ENCODE assay signal across 8 mouse cellular contexts in the genomic region with DNA sequence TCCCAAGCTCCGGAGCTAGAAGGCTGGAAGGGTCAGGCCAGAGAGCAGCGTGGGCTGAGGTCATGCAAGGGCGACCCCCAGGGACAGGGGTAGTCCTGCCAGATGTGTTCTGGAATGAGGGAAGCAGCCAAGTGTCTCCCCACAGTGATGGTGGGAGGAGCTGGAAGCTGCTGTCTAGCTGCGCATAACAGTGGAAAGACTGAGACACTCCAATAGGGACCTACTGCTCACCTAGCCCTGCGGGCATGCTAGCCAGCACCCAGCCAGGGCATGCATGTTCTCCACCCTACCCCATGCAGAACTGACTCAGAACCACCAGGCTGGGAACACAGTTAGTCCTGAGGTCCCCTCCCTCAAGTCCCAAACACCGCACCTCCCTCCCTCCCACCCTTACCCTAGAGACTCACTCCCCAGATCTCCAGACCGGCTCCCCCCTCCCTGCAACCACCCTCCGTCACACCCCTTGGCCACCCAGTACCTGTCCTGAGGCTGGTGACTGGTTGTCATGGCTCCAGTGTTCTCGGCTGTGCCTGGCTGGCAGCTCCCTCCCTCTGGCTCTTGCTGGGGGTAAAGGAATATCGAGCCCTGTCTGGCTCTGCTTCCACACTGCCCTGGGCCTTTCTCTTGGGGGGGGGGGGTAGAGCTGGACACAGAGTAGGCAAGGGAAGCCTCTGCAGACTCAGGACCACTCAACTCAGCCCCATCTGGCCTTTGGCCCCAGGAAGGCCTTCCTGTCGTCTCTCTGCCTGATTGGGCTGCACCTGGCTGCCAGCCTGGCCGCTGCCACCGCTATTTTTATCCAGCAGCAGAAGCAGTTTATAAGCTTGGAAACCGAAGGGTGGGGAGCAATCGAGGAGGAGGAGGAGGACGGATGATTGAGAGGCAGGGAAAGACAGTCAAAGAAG. TPM values are rescaled to one million over a fixed set of nuclear protein-coding genes. Genes with fewer than 3 reads are reported as not detected.
DNase-seq lines count a peak whose midpoint lies in the region; ATAC-seq lines count a peak whose summit lies in the region.

No protein-coding gene starts in this region.

- no peak for DNase-seq in neural tube, embryonic 11.5 days (ENCODE audit: low spot score)
- DNase-seq in neural tube, embryonic 10.5 days (ENCODE audit: extremely low spot score, low spot score) = no peak
- peak; percentile 75 for DNase-seq in cerebellum, adult 9-11 months
- DNase-seq in urinary bladder, postnatal 36 days (ENCODE audit: low spot score in 2 of 2) = no peak
- no peak for DNase-seq in spleen, adult 18-20 months

- H3K4me3 ChIP-seq in neural tube, embryonic 11.5 days (ENCODE audit: low read depth, low read length) = no peak overlapping the region
- peak overlapping the region; percentile 66 for H3K4me3 ChIP-seq in heart, embryonic 11.5 days (ENCODE audit: low read depth, low read length)
- 0 out of 2 replicates have a peak overlapping the region, but pooled peaks have one; percentile 6 for H3K4me3 ChIP-seq in kidney, embryonic 15.5 days (replicated peaks)
- H3K4me3 ChIP-seq in neural tube, embryonic 13.5 days = no peak overlapping the region

- peaks cover 7% of the 10 kb centered on the region; the same call in 1 of the 2 replicates for H3K27me3 ChIP-seq in neural tube, embryonic 11.5 days (ENCODE audit: control insufficient read depth, insufficient read depth, low read length)
- peaks cover 6% of the 10 kb centered on the region for H3K27me3 ChIP-seq in heart, embryonic 11.5 days (ENCODE audit: control insufficient read depth, insufficient read depth, low read length)
- no peaks in the 10 kb centered on the region for H3K27me3 ChIP-seq in kidney, embryonic 15.5 days
- H3K27me3 ChIP-seq in neural tube, embryonic 13.5 days = peaks cover 18% of the 10 kb centered on the region

- WGBS in neural tube, embryonic 11.5 days = 55% methylated on average over 16 of the region's 16 CpGs
- 39% methylated on average over 16 of the region's 16 CpGs for WGBS in heart, embryonic 11.5 days (ENCODE audit: insufficient replicate concordance)
- 46% methylated on average over 16 of the region's 16 CpGs for WGBS in kidney, embryonic 15.5 days
- WGBS in neural tube, embryonic 13.5 days = 56% methylated on average over 16 of the region's 16 CpGs

- no peak for ATAC-seq in neural tube, embryonic 11.5 days (ENCODE audit: insufficient read depth, low FRiP score, low TSS enrichment)
- ATAC-seq in heart, embryonic 11.5 days (replicated peaks; ENCODE audit: insufficient number of reproducible peaks, low FRiP score, low TSS enrichment) = no peak
- no peak for ATAC-seq in kidney, embryonic 15.5 days (replicated peaks; ENCODE audit: low FRiP score)
- ATAC-seq in neural tube, embryonic 13.5 days (ENCODE audit: low read depth) = no peak

- H3K4me1 ChIP-seq in neural tube, embryonic 11.5 days (ENCODE audit: control insufficient read depth, insufficient read depth, low read length) = peaks cover 21% of the 10 kb centered on the region
- peaks cover 52% of the 10 kb centered on the region for H3K4me1 ChIP-seq in heart, embryonic 11.5 days (ENCODE audit: control insufficient read depth, insufficient read depth, low read length)
- H3K4me1 ChIP-seq in kidney, embryonic 15.5 days = peaks cover 66% of the 10 kb centered on the region
- H3K4me1 ChIP-seq in neural tube, embryonic 13.5 days (replicated peaks) = peaks cover 52% of the 10 kb centered on the region

- no peak overlapping the region for H3K27ac ChIP-seq in neural tube, embryonic 11.5 days (ENCODE audit: low read depth, low read length)
- 0 out of 2 replicates have a peak overlapping the region, but pooled peaks have one; percentile 38 for H3K27ac ChIP-seq in heart, embryonic 11.5 days (ENCODE audit: low read depth, low read length)
- peak overlapping the region; percentile 49 for H3K27ac ChIP-seq in kidney, embryonic 15.5 days
- H3K27ac ChIP-seq in neural tube, embryonic 13.5 days (replicated peaks) = no peak overlapping the region

- H3K9ac ChIP-seq in neural tube, embryonic 11.5 days (ENCODE audit: low read length) = no peak overlapping the region
- H3K9ac ChIP-seq in heart, embryonic 11.5 days (ENCODE audit: low read depth, low read length) = peak overlapping the region; percentile 61
- 0 out of 2 replicates have a peak overlapping the region, but pooled peaks have one; percentile 21 for H3K9ac ChIP-seq in kidney, embryonic 15.5 days
- H3K9ac ChIP-seq in neural tube, embryonic 13.5 days = peak overlapping the region; percentile 47

- H3K36me3 ChIP-seq in neural tube, embryonic 11.5 days (ENCODE audit: control insufficient read depth, insufficient read depth, low read length) = no peaks in the 10 kb centered on the region
- 0 out of 2 replicates have a peak, but pooled peaks cover 4% of the 10 kb centered on the region for H3K36me3 ChIP-seq in heart, embryonic 11.5 days (ENCODE audit: control insufficient read depth, insufficient read depth, low read length)
- H3K36me3 ChIP-seq in kidney, embryonic 15.5 days = peaks cover 28% of the 10 kb centered on the region
- H3K36me3 ChIP-seq in neural tube, embryonic 13.5 days = peaks cover 3% of the 10 kb centered on the region; the same call in 1 of the 2 replicates

- peak overlapping the region; percentile 17; the same call in 1 of the 2 replicates for H3K4me2 ChIP-seq in neural tube, embryonic 11.5 days (ENCODE audit: low read depth)
- peak overlapping the region; percentile 99 for H3K4me2 ChIP-seq in heart, embryonic 11.5 days
- peak overlapping the region; percentile 99 for H3K4me2 ChIP-seq in kidney, embryonic 15.5 days
- peak overlapping the region; percentile 3; the same call in 1 of the 2 replicates for H3K4me2 ChIP-seq in neural tube, embryonic 13.5 days

- H3K9me3 ChIP-seq in neural tube, embryonic 11.5 days (ENCODE audit: control insufficient read depth, low read length) = no peaks in the 10 kb centered on the region
- H3K9me3 ChIP-seq in heart, embryonic 11.5 days (replicated peaks; ENCODE audit: control insufficient read depth, low read length) = no peaks in the 10 kb centered on the region
- H3K9me3 ChIP-seq in kidney, embryonic 15.5 days (replicated peaks) = no peaks in the 10 kb centered on the region
- H3K9me3 ChIP-seq in neural tube, embryonic 13.5 days = no peaks in the 10 kb centered on the region

RNA-seq across cellular contexts. Expression of a gene that starts 7.5 kb away (rescaled TPM):
- polyA plus RNA-seq in neural tube, embryonic 11.5 days (2014; fragmentation: Nextera tagmentation; extraction: Ambion mirVana) = 44.1 and 48.7 TPM in 2 replicates
- 52.7 and 61.2 TPM in 2 replicates for polyA plus RNA-seq in heart, embryonic 11.5 days (2014; fragmentation: Nextera tagmentation; extraction: Ambion mirVana)
- 100 and 102 TPM in 2 replicates for polyA plus RNA-seq in kidney, embryonic 15.5 days (2015; fragmentation: Nextera tagmentation; extraction: Ambion mirVana)
- polyA plus RNA-seq in neural tube, embryonic 13.5 days (2015; fragmentation: Nextera tagmentation; extraction: Ambion mirVana) = 40.1 and 41.6 TPM in 2 replicates

RNA-seq across cellular contexts. Expression of a gene that starts 9.9 kb away (rescaled TPM):
- 4.8 and 5.3 TPM in 2 replicates for polyA plus RNA-seq in neural tube, embryonic 11.5 days (2014; fragmentation: Nextera tagmentation; extraction: Ambion mirVana)
- 1.4 TPM in 1 of 2 replicates, not detected in the other for polyA plus RNA-seq in heart, embryonic 11.5 days (2014; fragmentation: Nextera tagmentation; extraction: Ambion mirVana)
- polyA plus RNA-seq in kidney, embryonic 15.5 days (2015; fragmentation: Nextera tagmentation; extraction: Ambion mirVana) = 5.7 and 6.3 TPM in 2 replicates
- polyA plus RNA-seq in neural tube, embryonic 13.5 days (2015; fragmentation: Nextera tagmentation; extraction: Ambion mirVana) = 1.6 and 3.6 TPM in 2 replicates

RNA-seq across cellular contexts. Expression of a gene that starts 18.9 kb away (rescaled TPM):
- 1,725 and 1,823 TPM in 2 replicates for polyA plus RNA-seq in neural tube, embryonic 11.5 days (2014; fragmentation: Nextera tagmentation; extraction: Ambion mirVana)
- polyA plus RNA-seq in heart, embryonic 11.5 days (2014; fragmentation: Nextera tagmentation; extraction: Ambion mirVana) = 1,458 and 1,495 TPM in 2 replicates
- 1,881 and 1,940 TPM in 2 replicates for polyA plus RNA-seq in kidney, embryonic 15.5 days (2015; fragmentation: Nextera tagmentation; extraction: Ambion mirVana)
- polyA plus RNA-seq in neural tube, embryonic 13.5 days (2015; fragmentation: Nextera tagmentation; extraction: Ambion mirVana) = 1,589 and 1,622 TPM in 2 replicates

RNA-seq across cellular contexts. Expression of a gene that starts 28.3 kb away (rescaled TPM):
- 101 and 106 TPM in 2 replicates for polyA plus RNA-seq in neural tube, embryonic 11.5 days (2014; fragmentation: Nextera tagmentation; extraction: Ambion mirVana)
- polyA plus RNA-seq in heart, embryonic 11.5 days (2014; fragmentation: Nextera tagmentation; extraction: Ambion mirVana) = 87.2 and 91.0 TPM in 2 replicates
- polyA plus RNA-seq in kidney, embryonic 15.5 days (2015; fragmentation: Nextera tagmentation; extraction: Ambion mirVana) = 142 TPM in 2 replicates
- 75.0 and 84.2 TPM in 2 replicates for polyA plus RNA-seq in neural tube, embryonic 13.5 days (2015; fragmentation: Nextera tagmentation; extraction: Ambion mirVana)

RNA-seq across cellular contexts. Expression of a gene that starts 36.5 kb away (rescaled TPM):
- polyA plus RNA-seq in neural tube, embryonic 11.5 days (2014; fragmentation: Nextera tagmentation; extraction: Ambion mirVana) = 6.9 and 7.0 TPM in 2 replicates
- 2.4 TPM in 2 replicates for polyA plus RNA-seq in heart, embryonic 11.5 days (2014; fragmentation: Nextera tagmentation; extraction: Ambion mirVana)
- 5.3 and 5.7 TPM in 2 replicates for polyA plus RNA-seq in kidney, embryonic 15.5 days (2015; fragmentation: Nextera tagmentation; extraction: Ambion mirVana)
- polyA plus RNA-seq in neural tube, embryonic 13.5 days (2015; fragmentation: Nextera tagmentation; extraction: Ambion mirVana) = 5.3 and 5.6 TPM in 2 replicates

Comparison
In these comparisons a context has a peak if more than half of its experiments do, and no peak if none do; other contexts are left out.
1. H3K27ac ChIP-seq: peak in heart, embryonic 11.5 days (single experiment) and kidney, embryonic 15.5 days (single experiment); none in neural tube, embryonic 11.5 days (single experiment) and neural tube, embryonic 13.5 days (single experiment).
2. H3K4me2 ChIP-seq: peak in every context shown above with its lines; median percentile 99 in heart, embryonic 11.5 days; 99 in kidney, embryonic 15.5 days; 17 in neural tube, embryonic 11.5 days; 3 in neural tube, embryonic 13.5 days.
3. H3K4me3 ChIP-seq: peak in heart, embryonic 11.5 days (single experiment) and kidney, embryonic 15.5 days (single experiment); none in neural tube, embryonic 11.5 days (single experiment) and neural tube, embryonic 13.5 days (single experiment).